Mouse (Mus musculus): ENCODE measurements around the gene Col4a4.

The Col4a4 gene

DNA sequence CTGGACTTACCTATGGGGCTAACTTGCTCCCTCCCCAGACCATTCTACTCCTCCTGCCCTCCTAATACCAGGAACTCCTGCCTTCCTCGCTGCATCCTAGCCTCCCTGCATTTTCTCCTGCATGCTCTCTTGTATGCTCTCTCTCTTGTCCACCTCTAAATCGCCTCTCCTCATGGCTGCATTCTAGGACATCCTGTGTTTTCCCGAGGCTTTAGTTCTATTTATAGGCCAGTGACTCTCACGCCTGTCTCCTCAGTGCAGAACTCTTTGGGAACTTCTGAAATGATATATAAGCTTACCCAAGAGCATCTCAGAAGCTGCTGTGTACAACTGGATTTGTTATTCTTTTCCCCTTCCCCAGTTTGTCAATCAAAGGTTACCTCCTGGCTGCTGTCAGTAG lies 174.6 kb downstream of the Col4a4 start:
- no peak for DNase-seq (ENCODE audit: low spot score)

DNA sequence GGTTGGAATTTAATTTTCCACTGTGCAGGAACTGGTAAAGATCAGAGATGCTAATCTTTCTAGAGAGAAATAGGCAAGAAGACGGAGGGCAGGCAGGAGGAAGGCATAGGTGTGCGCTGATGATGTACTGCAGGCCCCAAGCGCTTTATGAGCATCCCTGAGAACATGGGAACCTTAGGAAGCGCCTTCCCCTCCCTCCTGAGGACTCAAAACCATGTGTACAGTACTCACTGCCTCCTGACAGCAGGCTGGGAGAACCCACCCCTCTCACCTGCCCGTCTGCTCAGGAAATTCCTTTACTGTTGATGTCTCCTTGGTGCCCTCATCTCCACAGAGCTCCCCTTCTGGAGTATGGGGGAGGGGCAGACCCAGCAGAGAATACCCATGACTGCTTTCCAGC lies 175.1 kb downstream of the Col4a4 start:
- DNase-seq (ENCODE audit: low spot score): no peak

DNA sequence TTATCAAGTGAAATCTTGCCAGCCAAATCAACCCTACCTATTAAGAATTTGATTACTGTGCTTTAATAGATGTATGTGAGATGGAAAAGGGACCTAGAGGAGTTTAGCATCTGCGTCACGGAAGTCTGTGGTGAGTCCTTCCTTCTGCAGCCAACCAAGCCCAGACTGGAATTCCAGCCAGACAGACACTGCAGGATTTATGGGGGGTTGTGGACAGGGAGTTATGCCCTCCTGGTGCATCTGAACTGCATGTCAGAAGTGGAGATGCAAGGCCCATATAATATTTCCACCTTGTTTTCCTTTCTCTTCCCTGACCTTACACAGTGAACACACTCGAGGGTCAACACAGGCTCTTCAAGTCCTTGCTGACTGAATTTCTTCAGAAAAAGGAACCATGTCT lies 176.1 kb downstream of the Col4a4 start:
- DNase-seq (ENCODE audit: low spot score): no peak

DNA sequence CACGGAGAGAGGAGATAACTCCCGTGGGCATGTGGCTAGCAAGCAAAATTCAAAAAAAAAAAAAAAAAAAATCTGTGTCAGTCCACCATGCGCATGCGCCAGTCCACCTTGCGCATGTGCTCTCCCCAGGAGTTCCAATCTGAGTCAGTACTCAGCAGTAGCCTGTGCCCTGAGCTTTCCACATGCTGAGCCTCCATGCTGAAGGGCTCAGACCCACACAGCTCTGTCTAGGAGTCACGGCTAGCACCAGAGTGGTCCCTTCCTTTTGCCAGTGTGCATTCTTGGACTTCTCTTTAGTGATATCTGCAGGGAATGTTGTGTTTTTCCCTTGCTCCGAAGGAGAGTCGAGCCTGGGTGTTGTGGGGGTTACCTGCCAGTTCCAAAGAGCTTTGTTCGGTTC lies 177.4 kb downstream of the Col4a4 start:
- DNase-seq (ENCODE audit: low spot score): no peak

- no peak for DNase-seq (ENCODE audit: low spot score)
Observed at GRCm38 (mm10) chr1:82407786-82408185, 178.9 kb downstream of the Col4a4 start.
